In genomic region chr10:101783161-101783744, GRCm38 (mm10) we compare ENCODE assay signal across 17 mouse cellular contexts.
"Had no signal": no experiment of that assay in that cellular context is flagged by ENCODE, and none has a peak within 500 bp of the region (broad histone marks: within the 10 kb centered on the region; RNA-seq: fewer than 3 reads in every experiment).

No protein-coding gene starts in this region.

- H3K27ac ChIP-seq: layer of hippocampus, adult 2 months; limb, embryonic 13.5 days; liver, embryonic 15.5 days; macrophage; midbrain, embryonic 12.5 days; neural tube, embryonic 13.5 days; stomach, embryonic 15.5 days had no signal

- ATAC-seq: midbrain, embryonic 16.5 days had no signal

- H3K4me2 ChIP-seq: limb, embryonic 13.5 days; liver, embryonic 11.5 days; liver, embryonic 15.5 days; midbrain, embryonic 12.5 days; neural tube, embryonic 13.5 days; stomach, embryonic 15.5 days had no signal

- H3K4me3 ChIP-seq: layer of hippocampus, adult 2 months; limb, embryonic 13.5 days; liver, embryonic 15.5 days; megakaryocyte, embryonic 14.5 days; midbrain, embryonic 12.5 days; neural tube, embryonic 13.5 days; stomach, embryonic 15.5 days had no signal

- H3K27me3 ChIP-seq: limb, embryonic 13.5 days; liver, embryonic 15.5 days; megakaryocyte, embryonic 14.5 days; midbrain, embryonic 12.5 days; neural tube, embryonic 13.5 days; stomach, embryonic 15.5 days had no signal

- H3K9me3 ChIP-seq: limb, embryonic 13.5 days; liver, embryonic 15.5 days; megakaryocyte, embryonic 14.5 days; midbrain, embryonic 12.5 days; neural tube, embryonic 13.5 days; stomach, embryonic 15.5 days had no signal

- H3K4me1 ChIP-seq: limb, embryonic 13.5 days; liver, embryonic 15.5 days; megakaryocyte, embryonic 14.5 days; midbrain, embryonic 12.5 days; stomach, embryonic 15.5 days had no signal

- H3K36me3 ChIP-seq: limb, embryonic 13.5 days; liver, embryonic 15.5 days; midbrain, embryonic 12.5 days; neural tube, embryonic 13.5 days; stomach, embryonic 15.5 days had no signal

- H3K9ac ChIP-seq: limb, embryonic 13.5 days; liver, embryonic 15.5 days; midbrain, embryonic 12.5 days; neural tube, embryonic 13.5 days; stomach, embryonic 15.5 days had no signal

- DNase-seq: kidney, adult 18-20 months; kidney, postnatal 10 days; kidney, postnatal 4 days; lung, adult 2 months; lung, postnatal 10 days; right cerebral cortex, postnatal 14 days; thymus, postnatal 4 days had no signal
